Mouse (Mus musculus): ENCODE results near the gene Stx1b. TPM values are rescaled to one million over a fixed set of nuclear protein-coding genes. Genes with fewer than 3 reads are reported as not detected.

Gene Stx1b
- polyA plus RNA-seq, 1 experiment = 0.20 TPM

DNA sequence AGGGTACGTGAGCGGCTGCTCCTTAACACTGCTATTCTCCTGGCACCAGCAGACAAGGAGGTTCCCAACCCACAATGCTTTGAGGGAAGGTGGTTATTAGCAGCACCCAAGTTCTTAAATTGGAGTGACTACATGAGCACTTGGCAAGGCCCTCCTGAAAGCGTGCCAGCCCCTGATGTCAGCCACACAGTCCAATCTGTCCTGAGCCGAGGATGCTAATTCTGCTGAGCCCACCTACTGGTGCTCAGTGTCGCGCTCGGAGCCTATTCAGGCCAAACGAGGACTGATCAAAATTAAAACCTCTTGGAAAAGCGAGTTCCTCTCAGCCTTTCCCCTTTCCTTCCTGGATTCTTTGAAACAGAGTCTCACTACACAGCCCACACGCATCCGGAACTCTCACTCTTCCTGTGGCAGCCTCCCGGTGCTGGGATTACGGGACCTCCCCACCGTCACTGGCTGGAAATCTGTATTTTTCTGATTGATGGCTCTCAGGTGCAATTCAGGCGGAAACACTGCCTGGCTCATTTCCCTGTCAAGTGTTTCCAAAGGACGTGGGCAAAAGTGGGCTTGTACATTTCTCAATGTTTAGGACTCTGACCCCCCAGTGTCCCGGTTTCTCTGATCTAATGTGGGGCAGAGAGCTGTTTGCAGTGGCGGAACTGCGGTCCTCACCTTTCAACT lies 10.0 kb downstream of the Stx1b start:
- peak overlapping the region; percentile 27 for H3K4me2 ChIP-seq (ENCODE audit: low read depth)
- no peak overlapping the region for H3K4me3 ChIP-seq
- no peaks in the 10 kb centered on the region for H3K27me3 ChIP-seq (ENCODE audit: control insufficient read depth, insufficient read depth, insufficient read length)
- no peak overlapping the region for H3ac ChIP-seq (ENCODE audit: control insufficient read depth, insufficient read length)
- TF ChIP-seq USF1 (IDR thresholded peaks at IDR 0.05; ENCODE audit: low read depth) = no peak
- no peak for TF ChIP-seq MYOD1 (IDR thresholded peaks at IDR 0.05; ENCODE audit: control insufficient read depth in 1 of 3, insufficient read length in 2 of 3, low read depth in 2 of 3)
- no peak for TF ChIP-seq CEBPB (IDR thresholded peaks at IDR 0.05; ENCODE audit: insufficient read depth, poor library complexity, severe bottlenecking)
- TF ChIP-seq MAX (IDR thresholded peaks at IDR 0.05; ENCODE audit: low read depth) = no peak
- TF ChIP-seq REST (IDR thresholded peaks at IDR 0.05; ENCODE audit: insufficient read depth, insufficient read length) = no peak
- TF ChIP-seq TCF12 (IDR thresholded peaks at IDR 0.05; ENCODE audit: insufficient read depth, poor library complexity, severe bottlenecking) = no peak
- no peak for TF ChIP-seq POLR2A (IDR thresholded peaks at IDR 0.05; ENCODE audit: insufficient read length, low read depth)
- TF ChIP-seq TCF3 (IDR thresholded peaks at IDR 0.05; ENCODE audit: insufficient read length, low read depth) = no peak
- TF ChIP-seq MYOG (IDR thresholded peaks at IDR 0.05; ENCODE audit: control insufficient read depth in 1 of 3, insufficient read depth in 1 of 3, insufficient read length in 2 of 3, low read depth in 2 of 3) = no peak
- TF ChIP-seq POLR2AphosphoS2 (IDR thresholded peaks at IDR 0.05; ENCODE audit: insufficient read length, low read depth) = no peak
- no peak for TF ChIP-seq E2F4 (IDR thresholded peaks at IDR 0.05; ENCODE audit: insufficient read depth)
- TF ChIP-seq SRF (IDR thresholded peaks at IDR 0.05; ENCODE audit: control insufficient read depth, insufficient read length, low read depth) = no peak
- H3K79me2 ChIP-seq (ENCODE audit: control insufficient read depth, insufficient read depth) = no peaks in the 10 kb centered on the region
- no peaks in the 10 kb centered on the region for H3K36me3 ChIP-seq (ENCODE audit: control insufficient read depth, insufficient read depth)

DNA sequence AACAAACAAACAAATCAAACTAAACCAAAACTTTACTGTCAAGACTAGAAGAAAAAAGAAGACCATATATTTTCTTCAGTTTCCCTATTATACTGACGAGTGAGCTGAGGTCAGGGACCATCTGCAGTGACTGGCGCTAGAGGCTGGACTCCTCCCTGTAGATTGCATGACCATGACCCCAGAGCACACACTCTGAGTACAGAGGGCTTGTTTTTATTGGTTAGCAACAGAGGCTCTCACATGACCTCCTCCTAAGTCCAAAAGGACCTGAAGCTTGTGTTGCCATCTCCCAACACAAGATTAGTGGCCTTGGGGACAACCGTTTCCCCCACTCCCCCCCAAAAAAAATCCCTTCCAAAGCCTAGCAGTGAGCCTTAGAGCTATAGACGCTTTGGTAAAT lies 10.5 kb downstream of the Stx1b start:
- H3K27me3 ChIP-seq (ENCODE audit: control insufficient read depth, insufficient read depth, insufficient read length) = no peaks in the 10 kb centered on the region
- peak overlapping the region; percentile 27 for H3K4me2 ChIP-seq (ENCODE audit: low read depth)
- H3K4me3 ChIP-seq = no peak overlapping the region
- TF ChIP-seq MYOG (IDR thresholded peaks at IDR 0.05; ENCODE audit: control insufficient read depth in 1 of 3, insufficient read depth in 1 of 3, insufficient read length in 2 of 3, low read depth in 2 of 3) (no peak), REST (IDR thresholded peaks at IDR 0.05; ENCODE audit: insufficient read depth, insufficient read length) (no peak), MAX (IDR thresholded peaks at IDR 0.05; ENCODE audit: low read depth) (no peak), CEBPB (IDR thresholded peaks at IDR 0.05; ENCODE audit: insufficient read depth, poor library complexity, severe bottlenecking) (no peak), TCF12 (IDR thresholded peaks at IDR 0.05; ENCODE audit: insufficient read depth, poor library complexity, severe bottlenecking) (no peak), MYOD1 (IDR thresholded peaks at IDR 0.05; ENCODE audit: control insufficient read depth in 1 of 3, insufficient read length in 2 of 3, low read depth in 2 of 3) (no peak)
- H3K36me3 ChIP-seq (ENCODE audit: control insufficient read depth, insufficient read depth) = no peaks in the 10 kb centered on the region
- H3K79me2 ChIP-seq (ENCODE audit: control insufficient read depth, insufficient read depth) = no peaks in the 10 kb centered on the region
- H3ac ChIP-seq (ENCODE audit: control insufficient read depth, insufficient read length) = no peak overlapping the region

DNA sequence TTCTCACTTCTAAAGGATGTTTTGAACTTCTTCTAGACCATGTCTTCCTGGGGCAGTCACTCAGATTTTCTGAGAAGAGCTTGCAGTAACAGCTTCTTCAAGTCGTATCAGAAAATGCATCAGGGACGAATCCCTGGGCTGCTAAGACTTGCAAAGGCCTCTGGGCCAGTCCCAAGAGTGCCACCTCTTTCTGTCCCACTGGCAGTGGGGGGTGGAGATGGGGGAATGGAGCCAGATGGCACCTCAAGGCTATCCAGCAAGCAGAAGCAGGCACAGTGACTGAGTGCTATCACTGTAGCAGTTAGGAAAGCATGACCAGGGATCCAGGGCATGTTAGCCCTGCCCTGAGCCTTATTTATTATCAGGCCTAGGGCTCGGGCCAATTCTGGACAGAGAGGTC lies 12.1 kb downstream of the Stx1b start:
- no peaks in the 10 kb centered on the region for H3K36me3 ChIP-seq (ENCODE audit: control insufficient read depth, insufficient read depth)
- H3K27me3 ChIP-seq (ENCODE audit: control insufficient read depth, insufficient read depth, insufficient read length) = no peaks in the 10 kb centered on the region
- no peak overlapping the region for H3K4me3 ChIP-seq
- H3K79me2 ChIP-seq (ENCODE audit: control insufficient read depth, insufficient read depth) = no peaks in the 10 kb centered on the region
- TF ChIP-seq POLR2AphosphoS2 (IDR thresholded peaks at IDR 0.05; ENCODE audit: insufficient read length, low read depth) = no peak
- no peak for TF ChIP-seq MYOD1 (IDR thresholded peaks at IDR 0.05; ENCODE audit: control insufficient read depth in 1 of 3, insufficient read length in 2 of 3, low read depth in 2 of 3)
- TF ChIP-seq POLR2A (IDR thresholded peaks at IDR 0.05; ENCODE audit: insufficient read length, low read depth) = no peak
- no peak for TF ChIP-seq E2F4 (IDR thresholded peaks at IDR 0.05; ENCODE audit: insufficient read depth)
- no peak for TF ChIP-seq MYOG (IDR thresholded peaks at IDR 0.05; ENCODE audit: control insufficient read depth in 1 of 3, insufficient read depth in 1 of 3, insufficient read length in 2 of 3, low read depth in 2 of 3)
- no peak for TF ChIP-seq SRF (IDR thresholded peaks at IDR 0.05; ENCODE audit: control insufficient read depth, insufficient read length, low read depth)
- TF ChIP-seq TCF12 (IDR thresholded peaks at IDR 0.05; ENCODE audit: insufficient read depth, poor library complexity, severe bottlenecking) = no peak
- no peak for TF ChIP-seq USF1 (IDR thresholded peaks at IDR 0.05; ENCODE audit: low read depth)
- TF ChIP-seq REST (IDR thresholded peaks at IDR 0.05; ENCODE audit: insufficient read depth, insufficient read length) = no peak
- H3K4me2 ChIP-seq (ENCODE audit: low read depth) = no peak overlapping the region
- H3ac ChIP-seq (ENCODE audit: control insufficient read depth, insufficient read length) = no peak overlapping the region

GRCm38 (mm10) chr7:127811240-127811639 lies 13.1 kb downstream of the Stx1b start:
- H3K27me3 ChIP-seq (ENCODE audit: control insufficient read depth, insufficient read depth, insufficient read length) = no peaks in the 10 kb centered on the region
- H3K36me3 ChIP-seq (ENCODE audit: control insufficient read depth, insufficient read depth) = no peaks in the 10 kb centered on the region
- no peak for TF ChIP-seq TCF12 (IDR thresholded peaks at IDR 0.05; ENCODE audit: insufficient read depth, poor library complexity, severe bottlenecking)
- TF ChIP-seq MYOG (IDR thresholded peaks at IDR 0.05; ENCODE audit: control insufficient read depth in 1 of 3, insufficient read depth in 1 of 3, insufficient read length in 2 of 3, low read depth in 2 of 3) = no peak
- no peak for TF ChIP-seq POLR2AphosphoS2 (IDR thresholded peaks at IDR 0.05; ENCODE audit: insufficient read length, low read depth)
- no peak for TF ChIP-seq USF1 (IDR thresholded peaks at IDR 0.05; ENCODE audit: low read depth)
- no peak for TF ChIP-seq SRF (IDR thresholded peaks at IDR 0.05; ENCODE audit: control insufficient read depth, insufficient read length, low read depth)
- no peak for TF ChIP-seq E2F4 (IDR thresholded peaks at IDR 0.05; ENCODE audit: insufficient read depth)
- TF ChIP-seq TCF3 (IDR thresholded peaks at IDR 0.05; ENCODE audit: insufficient read length, low read depth) = no peak
- no peak for TF ChIP-seq REST (IDR thresholded peaks at IDR 0.05; ENCODE audit: insufficient read depth, insufficient read length)
- no peak for TF ChIP-seq CEBPB (IDR thresholded peaks at IDR 0.05; ENCODE audit: insufficient read depth, poor library complexity, severe bottlenecking)
- no peak for TF ChIP-seq MAX (IDR thresholded peaks at IDR 0.05; ENCODE audit: low read depth)
- no peak for TF ChIP-seq POLR2A (IDR thresholded peaks at IDR 0.05; ENCODE audit: insufficient read length, low read depth)
- no peak for TF ChIP-seq MYOD1 (IDR thresholded peaks at IDR 0.05; ENCODE audit: control insufficient read depth in 1 of 3, insufficient read length in 2 of 3, low read depth in 2 of 3)
- H3ac ChIP-seq (ENCODE audit: control insufficient read depth, insufficient read length) = no peak overlapping the region
- no peak overlapping the region for H3K4me2 ChIP-seq (ENCODE audit: low read depth)
- H3K4me3 ChIP-seq = no peak overlapping the region
- H3K79me2 ChIP-seq (ENCODE audit: control insufficient read depth, insufficient read depth) = no peaks in the 10 kb centered on the region

Measured in myocyte (in vitro differentiated cells).